Mouse (Mus musculus) bone marrow macrophage, adult 2 months (primary cell): ENCODE measurements around the gene Elac2.

Source experiments
- CTCF ChIP-seq: IDR thresholded peaks from 2 replicates; pipeline ENCODE4 v1.5.1; 2012; ENCODE audit warnings: low read depth, mild to moderate bottlenecking, low read length, moderate library complexity
- POLR2A ChIP-seq: IDR thresholded peaks from 2 replicates; pipeline ENCODE4 v1.6.1; 2012; ENCODE audit warnings: mild to moderate bottlenecking, low read depth, low read length, borderline replicate concordance

GRCm38 (mm10) chr11:64979489-64979845 lies 629 bp downstream of the Elac2 start:
- no peak for TF ChIP-seq POLR2A
- TF ChIP-seq CTCF, result no peak
